Mouse (Mus musculus) embryonic facial prominence, embryonic 11.5 days (tissue): ENCODE results near the gene Gga1. TPM values are rescaled to one million over a fixed set of nuclear protein-coding genes. Genes with fewer than 3 reads are reported as not detected.

Experiments used
- ATAC-seq: fragments of 200-750 bp; cut with Nextera tagmentation; replicated peaks from 2 replicates; pipeline ENCODE4 v1.8.0; 2017; ENCODE audit warnings: low read depth; ENCODE audit not compliant: insufficient number of reproducible peaks, low FRiP score, low TSS enrichment
- DNase-seq: peaks from one replicate; pipeline ENCODE4 v3.0.0-alpha.2; 2015; ENCODE audit warnings: low spot score
- H3K27ac ChIP-seq: fragments of 300-500 bp; sonication (generic); replicated peaks from 2 replicates; pipeline ENCODE4 v1.5.1; 2014; ENCODE audit warnings: mild to moderate bottlenecking, low read depth, low read length, control low read depth
- H3K27me3 ChIP-seq: fragments of 300-500 bp; sonication (generic); 2 replicates; pipeline ENCODE4 v1.6.1; 2014; ENCODE audit warnings: mild to moderate bottlenecking, low read length, moderate library complexity, mixed read lengths; ENCODE audit not compliant: control insufficient read depth, insufficient read depth
- H3K36me3 ChIP-seq: fragments of 300-500 bp; sonication (generic); replicated peaks from 2 replicates; pipeline ENCODE4 v1.6.1; 2014; ENCODE audit warnings: low read depth, mild to moderate bottlenecking, low read length, moderate library complexity, mixed read lengths; ENCODE audit not compliant: control insufficient read depth, insufficient read depth
- H3K4me1 ChIP-seq: fragments of 300-500 bp; sonication (generic); 2 replicates; pipeline ENCODE4 v1.6.1; 2014; ENCODE audit warnings: low read length, mixed read lengths; ENCODE audit not compliant: control insufficient read depth, insufficient read depth
- H3K4me2 ChIP-seq: fragments of 300-500 bp; sonication (generic); 2 replicates; pipeline ENCODE4 v1.6.1; 2014; ENCODE audit warnings: low read depth, mild to moderate bottlenecking, control low read depth, low read length, moderate library complexity
- H3K4me3 ChIP-seq: fragments of 300-500 bp; sonication (generic); 2 replicates; pipeline ENCODE4 v1.5.1; 2014; ENCODE audit warnings: low read depth, low read length, control low read depth
- H3K9ac ChIP-seq: fragments of 300-500 bp; sonication (generic); replicated peaks from 2 replicates; pipeline ENCODE4 v1.6.1; 2014; ENCODE audit warnings: mild to moderate bottlenecking, control low read depth, low read length
- H3K9me3 ChIP-seq: fragments of 300-500 bp; sonication (generic); replicated peaks from 2 replicates; pipeline ENCODE4 v1.6.1; 2016; ENCODE audit warnings: mild to moderate bottlenecking, low read length, inconsistent platforms, mixed read lengths; ENCODE audit not compliant: control insufficient read depth
- WGBS: fragments of 180-500 bp; shearing (Covaris S2); extraction: QIAGEN DNeasy Blood & Tissue Kit; methylation state at CpG from one replicate; pipeline ENCODE4 v1.1.7; 2014; 5-methylcytosine and 5-hydroxymethylcytosine counted together
- polyA plus RNA-seq: library from polyadenylated mRNA; unstranded; fragments of >200 nt; fragmentation: Nextera tagmentation; extraction: Ambion mirVana; gene quantifications from 2 replicates; pipeline ENCODE4 v1.2.1, GENCODE M21; 2014

Gene Gga1
- polyA plus RNA-seq, 1 experiment from 2014 or later = 21.1 TPM

GRCm38 (mm10) chr15:78834233-78835005, 42.6 kb upstream of the Gga1 start:
- WGBS = 33% methylated on average over 10 of the region's 10 CpGs
- Histone ChIP-seq H3K27ac (peak overlapping the region; percentile 74; the same call in 1 of the 2 replicates), H3K9ac (no peak overlapping the region), H3K36me3 (no peaks in the 10 kb centered on the region), H3K4me2 (no peak overlapping the region), H3K27me3 (no peaks in the 10 kb centered on the region), H3K4me1 (peaks cover 10% of the 10 kb centered on the region), H3K9me3 (no peaks in the 10 kb centered on the region), H3K4me3 (no peak overlapping the region)
- ATAC-seq (no peak), DNase-seq (no peak)

GRCm38 (mm10) chr15:78835200-78836085, 41.5 kb upstream of the Gga1 start:
- no peaks in the 10 kb centered on the region for H3K9me3 ChIP-seq
- no peak overlapping the region for H3K4me2 ChIP-seq
- no peak overlapping the region for H3K4me3 ChIP-seq
- H3K4me1 ChIP-seq = peaks cover 10% of the 10 kb centered on the region
- DNase-seq (no peak), ATAC-seq (peak; percentile 15; the same call in 1 of the 2 replicates)
- no peaks in the 10 kb centered on the region for H3K27me3 ChIP-seq
- peak overlapping the region; percentile 74 for H3K27ac ChIP-seq
- 6% methylated on average over 11 of the region's 12 CpGs for WGBS
- H3K36me3 ChIP-seq = no peaks in the 10 kb centered on the region
- H3K9ac ChIP-seq = no peak overlapping the region; the same call in 1 of the 2 replicates

- no peaks in the 10 kb centered on the region for H3K27me3 ChIP-seq
- ATAC-seq (no peak), DNase-seq (no peak)
- H3K9ac ChIP-seq = peak overlapping the region; percentile 18; the same call in 1 of the 2 replicates
- no peak overlapping the region for H3K4me2 ChIP-seq
- no peaks in the 10 kb centered on the region for H3K9me3 ChIP-seq
- H3K4me1 ChIP-seq = peaks cover 13% of the 10 kb centered on the region
- H3K27ac ChIP-seq = peak overlapping the region; percentile 74
- 27% methylated on average over 8 of the region's 8 CpGs for WGBS
- no peaks in the 10 kb centered on the region for H3K36me3 ChIP-seq
- H3K4me3 ChIP-seq = no peak overlapping the region
Observed at GRCm38 (mm10) chr15:78836086-78836621, 40.8 kb upstream of the Gga1 start.

- Histone ChIP-seq H3K27me3 (no peaks in the 10 kb centered on the region), H3K4me2 (no peak overlapping the region), H3K4me3 (no peak overlapping the region), H3K9me3 (no peaks in the 10 kb centered on the region), H3K27ac (peak overlapping the region; percentile 68), H3K4me1 (peaks cover 11% of the 10 kb centered on the region), H3K9ac (peak overlapping the region; percentile 1; the same call in 1 of the 2 replicates), H3K36me3 (no peaks in the 10 kb centered on the region)
- DNase-seq (peak; percentile 94), ATAC-seq (0 out of 2 replicates have a peak, but pooled peaks have one; percentile 16)
- 0% methylated on average over 2 of the region's 2 CpGs for WGBS
Observed at GRCm38 (mm10) chr15:78839744-78840143, 37.2 kb upstream of the Gga1 start.

GRCm38 (mm10) chr15:78840241-78840640, 36.7 kb upstream of the Gga1 start:
- Histone ChIP-seq H3K4me3 (no peak overlapping the region), H3K4me1 (peaks cover 13% of the 10 kb centered on the region), H3K27ac (peak overlapping the region; percentile 68), H3K36me3 (no peaks in the 10 kb centered on the region), H3K9ac (no peak overlapping the region), H3K9me3 (no peaks in the 10 kb centered on the region), H3K27me3 (no peaks in the 10 kb centered on the region), H3K4me2 (no peak overlapping the region)
- ATAC-seq (no peak), DNase-seq (no peak)
- 30% methylated on average over 3 of the region's 3 CpGs for WGBS

- whole genome bisulfite sequencing = 37% methylated on average over 11 of the region's 11 CpGs
- H3K9ac ChIP-seq = no peak overlapping the region
- no peak overlapping the region for H3K4me2 ChIP-seq
- DNase-seq (no peak), ATAC-seq (no peak)
- H3K9me3 ChIP-seq = no peaks in the 10 kb centered on the region
- no peaks in the 10 kb centered on the region for H3K27me3 ChIP-seq
- no peak overlapping the region for H3K4me3 ChIP-seq
- peak overlapping the region; percentile 68 for H3K27ac ChIP-seq
- no peaks in the 10 kb centered on the region for H3K36me3 ChIP-seq
- H3K4me1 ChIP-seq = peaks cover 10% of the 10 kb centered on the region
Observed at GRCm38 (mm10) chr15:78840751-78841150, 36.2 kb upstream of the Gga1 start.

- Histone ChIP-seq H3K4me1 (peaks cover 6% of the 10 kb centered on the region), H3K27ac (no peak overlapping the region), H3K9ac (no peak overlapping the region), H3K27me3 (no peaks in the 10 kb centered on the region), H3K9me3 (no peaks in the 10 kb centered on the region), H3K36me3 (no peaks in the 10 kb centered on the region), H3K4me3 (no peak overlapping the region), H3K4me2 (no peak overlapping the region)
- 30% methylated on average over 6 of the region's 6 CpGs for WGBS
- DNase-seq (no peak), ATAC-seq (no peak)
Observed at GRCm38 (mm10) chr15:78841161-78841790, 35.7 kb upstream of the Gga1 start.
